ENCODE assay signal across 9 mouse cellular contexts in the genomic region with DNA sequence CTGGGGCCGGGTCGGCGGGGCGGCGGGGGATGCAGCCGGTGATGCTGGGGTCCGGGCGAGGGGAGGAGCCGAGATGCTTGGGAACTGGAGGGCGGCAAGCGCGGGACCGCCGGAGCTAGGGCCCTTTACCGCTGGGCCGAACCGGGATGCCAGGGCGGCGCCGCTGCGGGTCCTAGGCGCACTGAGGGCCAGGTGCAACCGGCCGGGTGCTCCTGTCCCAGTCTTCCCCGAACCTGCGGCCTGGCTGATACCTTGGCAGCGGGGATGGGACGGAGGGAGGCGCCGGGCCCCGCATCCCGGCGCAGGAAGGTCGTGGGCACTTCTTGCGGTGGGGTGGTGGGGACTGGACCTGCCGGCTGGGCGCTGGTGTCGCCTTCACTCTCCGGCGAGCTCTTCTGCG. TPM values are rescaled to one million over a fixed set of nuclear protein-coding genes. Genes with fewer than 3 reads are reported as not detected.
A peak's percentile ranks its signal among the peaks of the same experiment; 100 is the strongest.
DNase-seq lines count a peak whose midpoint lies in the region; ATAC-seq and TF ChIP-seq lines count a peak whose summit lies in the region.
"Had no signal": no experiment of that assay in that cellular context is flagged by ENCODE, and none has a peak within 500 bp of the region (broad histone marks: within the 10 kb centered on the region; RNA-seq: fewer than 3 reads in every experiment).

No protein-coding gene starts in this region.

- in situ Hi-C loops in ES-E14 (cut with MboI; ENCODE audit: low sequenced_read_pairs in 2 of 2, unreplicated experiment in 2 of 2) = no loop called here

- H3K4me3 ChIP-seq in heart, embryonic 12.5 days = peak overlapping the region; percentile 95
- H3K4me3 ChIP-seq in ES-E14 (ENCODE audit: insufficient read depth in 1 of 2, low read depth in 1 of 2, low read length in 2 of 2, poor library complexity in 1 of 2, severe bottlenecking in 1 of 2) (peak overlapping the region; percentile 79 to 100), macrophage (ENCODE audit: inconsistent target) (peak overlapping the region; percentile 10; the same call in 1 of the 2 replicates)
- H3K4me3 ChIP-seq in forebrain, postnatal 0 days (ENCODE audit: low read depth, low read length) = peak overlapping the region; percentile 77

- WGBS in heart, embryonic 12.5 days = under 1% methylated on average over 41 of the region's 41 CpGs
- WGBS in forebrain, postnatal 0 days = under 1% methylated on average over 40 of the region's 41 CpGs
- 2% methylated on average over 41 of the region's 41 CpGs for WGBS in macrophage (ENCODE audit: missing documents)

- H3K36me3 ChIP-seq in heart, embryonic 12.5 days = peaks cover 4% of the 10 kb centered on the region; the same call in 1 of the 2 replicates
- H3K36me3 ChIP-seq in ES-E14 (ENCODE audit: control insufficient read depth, insufficient read depth, low read length, poor library complexity, severe bottlenecking) (no peaks in the 10 kb centered on the region; the same call in 1 of the 2 replicates), macrophage (ENCODE audit: inconsistent target) (no peaks in the 10 kb centered on the region)
- H3K36me3 ChIP-seq in forebrain, postnatal 0 days (ENCODE audit: insufficient read depth) = no peaks in the 10 kb centered on the region

- H3K9me3 ChIP-seq in heart, embryonic 12.5 days (replicated peaks) = 0 out of 2 replicates have a peak, but pooled peaks cover 3% of the 10 kb centered on the region
- H3K9me3 ChIP-seq in ES-E14 (ENCODE audit: control insufficient read depth, insufficient read depth, low read depth, low read length) = no peaks in the 10 kb centered on the region; the same call in 1 of the 2 replicates
- H3K9me3 ChIP-seq in forebrain, postnatal 0 days (ENCODE audit: low read length) = no peaks in the 10 kb centered on the region

- no peaks in the 10 kb centered on the region for H3K79me2 ChIP-seq in macrophage (ENCODE audit: inconsistent target)

- no peak; the same call in 1 of the 2 replicates for ATAC-seq in heart, embryonic 12.5 days (ENCODE audit: insufficient number of reproducible peaks, low FRiP score)
- ATAC-seq in forebrain, postnatal 0 days = peak; percentile 66
- no peak; the same call in 1 of the 2 replicates for ATAC-seq in cerebellum, adult (ENCODE audit: insufficient number of reproducible peaks, low FRiP score, low TSS enrichment)

- H3K27me3 ChIP-seq in heart, embryonic 12.5 days (replicated peaks) = no peaks in the 10 kb centered on the region
- no peaks in the 10 kb centered on the region for H3K27me3 ChIP-seq in forebrain, postnatal 0 days (ENCODE audit: insufficient read depth, low read length)
- H3K27me3 ChIP-seq: CH12.LX had no signal

- H3K9ac ChIP-seq in heart, embryonic 12.5 days = peak overlapping the region; percentile 81
- peak overlapping the region; percentile 95 for H3K9ac ChIP-seq in ES-E14 (ENCODE audit: insufficient read depth, low read depth, low read length, poor library complexity, severe bottlenecking)
- peak overlapping the region; percentile 65 for H3K9ac ChIP-seq in forebrain, postnatal 0 days

- H3K4me1 ChIP-seq in heart, embryonic 12.5 days (replicated peaks) = peaks cover 8% of the 10 kb centered on the region
- peaks cover 0 to 2% of the 10 kb centered on the region in 2 experiments; a peak in 1 of 4 replicates for H3K4me1 ChIP-seq in ES-E14 (ENCODE audit: control insufficient read depth in 2 of 2, insufficient read depth in 2 of 2, low read length in 2 of 2, poor library complexity in 1 of 2)
- peaks cover 3% of the 10 kb centered on the region for H3K4me1 ChIP-seq in forebrain, postnatal 0 days (ENCODE audit: insufficient read depth)

- DNase-seq in heart, adult 11 months = no peak
- DNase-seq in ES-E14 (ENCODE audit: low read depth, low spot score) = no peak
- no peak for DNase-seq in forebrain, postnatal 0 days
- DNase-seq in adrenal gland, adult 18-20 months (ENCODE audit: low spot score in 2 of 2) = no peak
- no peak for DNase-seq in Muller cell, postnatal 12 days (ENCODE audit: inconsistent ontology term)

- peak overlapping the region; percentile 98 for H3K4me2 ChIP-seq in heart, embryonic 12.5 days
- H3K4me2 ChIP-seq in forebrain, postnatal 0 days (ENCODE audit: low read depth) = peak overlapping the region; percentile 100

- no peak for TF ChIP-seq CTCF in forebrain, postnatal 0 days (IDR thresholded peaks at IDR 0.05; ENCODE audit: low read depth)

- H3K27ac ChIP-seq in heart, embryonic 12.5 days (ENCODE audit: poor library complexity, severe bottlenecking) = no peak overlapping the region
- no peak overlapping the region for H3K27ac ChIP-seq in ES-E14 (ENCODE audit: insufficient read depth, low read depth, low read length, poor library complexity, severe bottlenecking)
- H3K27ac ChIP-seq in forebrain, postnatal 0 days (ENCODE audit: low read depth, low read length) = no peak overlapping the region
- H3K27ac ChIP-seq in macrophage = no peak overlapping the region

TF ChIP-seq in ES-E14, 5 proteins besides CTCF, POLR2A, EP300 and RAD21:
- TF ChIP-seq HCFC1 (IDR thresholded peaks at IDR 0.05; ENCODE audit: borderline replicate concordance, insufficient read depth, low read length) = no peak

RNA-seq across cellular contexts. Expression of a gene that starts 0.3 kb away (rescaled TPM):
- polyA plus RNA-seq in heart, embryonic 12.5 days (2016; fragmentation: Nextera tagmentation; extraction: Ambion mirVana) = 16.0 and 17.6 TPM in 2 replicates
- total RNA-seq in ES-E14 (2012; rRNA removed) = 10.5 and 11.4 TPM in 2 replicates
- total RNA-seq in forebrain, postnatal 0 days (2014; rRNA removed) = 20.4 and 25.4 TPM in 2 replicates
- polyA plus RNA-seq in forebrain, postnatal 0 days (2015; fragmentation: Nextera tagmentation; extraction: Ambion mirVana) = 7.5 and 8.0 TPM in 2 replicates
- 1 to 10 TPM in 11 of 26 experiments, under 1 TPM in 13, not detected in 2; 0.12 to 2.6 (median 0.91) TPM for total RNA-seq in macrophage (2018; cell fraction: chromatin; rRNA removed)
- total RNA-seq in macrophage (2018; cell fraction: cytosol; rRNA removed) = 1 to 10 TPM; 3.1 to 7.2 (median 4.9) TPM
- 1 to 10 TPM in 22 of 26 experiments, under 1 TPM in 4; 0.79 to 6.0 (median 1.9) TPM for total RNA-seq in macrophage (2018; cell fraction: nucleus; rRNA removed)
- polyA plus RNA-seq in macrophage (2018) = 3.0 to 5.4 TPM (median 4.2 TPM) in 3 replicates
- total RNA-seq in adrenal gland, adult 18-20 months (2021) = 1 to 10 TPM; 1.6 to 1.9 TPM
- total RNA-seq: CH12.LX had no signal

RNA-seq across cellular contexts. Expression of a gene that starts 23.8 kb away (rescaled TPM):
- polyA plus RNA-seq in heart, embryonic 12.5 days (2016; fragmentation: Nextera tagmentation; extraction: Ambion mirVana) = 328 and 330 TPM in 2 replicates
- total RNA-seq in ES-E14 (2012; rRNA removed) = 199 and 297 TPM in 2 replicates
- 368 and 440 TPM in 2 replicates for total RNA-seq in forebrain, postnatal 0 days (2014; rRNA removed)
- 263 and 321 TPM in 2 replicates for polyA plus RNA-seq in forebrain, postnatal 0 days (2015; fragmentation: Nextera tagmentation; extraction: Ambion mirVana)
- total RNA-seq in macrophage (2018; cell fraction: chromatin; rRNA removed) = 10 to 100 TPM; 12.2 to 56.6 (median 25.6) TPM
- total RNA-seq in macrophage (2018; cell fraction: cytosol; rRNA removed) = 100 to 1,000 TPM in 9 of 26 experiments, 10 to 100 TPM in 17; 48.0 to 167 (median 86.5) TPM
- 10 to 100 TPM; 19.5 to 61.3 (median 36.6) TPM for total RNA-seq in macrophage (2018; cell fraction: nucleus; rRNA removed)
- 25.0 to 190 TPM (median 105 TPM) in 3 replicates for polyA plus RNA-seq in macrophage (2018)
- total RNA-seq in adrenal gland, adult 18-20 months (2021) = 100 to 1,000 TPM; 168 to 174 TPM

Comparison
In these comparisons a context has a peak if more than half of its experiments do, and no peak if none do; other contexts are left out.
1. H3K4me3 ChIP-seq: peak in every context shown above with its lines; median percentile 95 in heart, embryonic 12.5 days; 90 in ES-E14; 77 in forebrain, postnatal 0 days; 10 in macrophage.